Mouse (Mus musculus): ENCODE measurements around the gene Olfr508. TPM values are rescaled to one million over a fixed set of nuclear protein-coding genes. Genes with fewer than 3 reads are reported as not detected.
"Not testable (repeated sequence)": the region's sequence is repeated elsewhere in the genome, so short reads cannot be mapped to it uniquely, and the experiment has no call there.

The Olfr508 gene
- polyA plus RNA-seq (2015; fragmentation: Nextera tagmentation; extraction: Ambion mirVana) = not detected in 2 replicates

DNA sequence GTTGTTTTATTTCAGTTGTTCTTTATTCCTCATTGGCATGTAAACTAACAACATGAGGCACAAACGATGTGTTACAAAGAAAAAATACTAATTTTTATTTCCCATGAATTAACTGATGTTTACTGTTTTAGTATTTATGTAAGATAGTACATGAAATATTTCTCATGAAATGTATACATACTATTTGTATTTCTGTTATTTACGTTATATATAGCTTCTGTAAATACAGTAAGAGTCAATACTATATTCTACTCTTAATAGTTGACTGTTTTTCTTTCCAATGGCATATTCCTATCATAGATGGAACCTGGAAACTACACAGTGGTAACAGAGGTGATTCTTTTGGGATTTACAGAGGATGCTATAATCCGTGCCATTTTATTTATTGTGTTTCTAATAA lies at the start of gene Olfr508:
Olfr508 (plus strand) TSS at position 301 of the 400 bp plus-strand sequence.
- H3K4me3 ChIP-seq (replicated peaks) = no peak within 1 kb of the TSS
- WGBS = 83% methylated on average over 3 of the region's 3 CpGs
- no peaks in the 10 kb centered on the region for H3K36me3 ChIP-seq
- ATAC-seq = no peak
- H3K27me3 ChIP-seq (replicated peaks) = no peaks in the 10 kb centered on the region
- H3K27ac ChIP-seq = no peak within 1 kb of the TSS
- H3K9me3 ChIP-seq = no peaks in the 10 kb centered on the region
- H3K4me2 ChIP-seq (replicated peaks) = no peak within 1 kb of the TSS
- no peaks in the 10 kb centered on the region for H3K4me1 ChIP-seq (replicated peaks)
- H3K9ac ChIP-seq = no peak within 1 kb of the TSS

- Histone ChIP-seq H3K36me3 (no peaks in the 10 kb centered on the region), H3K27ac (no peak overlapping the region), H3K9me3 (no peaks in the 10 kb centered on the region), H3K4me2 (replicated peaks) (no peak overlapping the region), H3K9ac (no peak overlapping the region), H3K4me1 (replicated peaks) (no peaks in the 10 kb centered on the region), H3K4me3 (replicated peaks) (no peak overlapping the region), H3K27me3 (replicated peaks) (no peaks in the 10 kb centered on the region)
- ATAC-seq = no peak
- WGBS = 93% methylated on average over 1 of the region's 1 CpGs
Measured at GRCm38 (mm10) chr7:108589797-108590196, 40.0 kb upstream of the Olfr508 start.

DNA sequence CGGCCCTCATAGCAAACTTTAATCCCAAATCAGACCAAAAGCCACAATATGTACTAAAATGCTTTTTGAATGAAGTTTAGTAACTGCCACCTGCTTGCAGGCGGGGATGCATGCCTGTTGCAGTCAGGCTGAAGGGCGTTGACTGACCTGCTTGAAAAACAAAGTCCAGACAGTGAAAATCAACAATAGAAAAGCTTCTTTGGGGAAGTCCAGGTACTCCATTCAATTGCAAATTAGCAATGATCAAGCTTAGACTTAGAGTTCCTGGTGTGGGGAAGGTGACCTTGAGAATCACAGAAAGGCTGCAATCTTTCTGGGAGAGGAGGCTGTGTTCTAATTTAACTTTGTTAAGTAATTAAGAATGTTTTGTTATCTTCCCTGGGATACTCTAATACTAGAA lies 27.9 kb upstream of the Olfr508 start:
- not testable (repeated sequence) for H3K4me1 ChIP-seq (replicated peaks); H3K36me3 ChIP-seq; H3K4me3 ChIP-seq (replicated peaks); H3K27ac ChIP-seq; H3K27me3 ChIP-seq (replicated peaks); H3K9me3 ChIP-seq; H3K4me2 ChIP-seq (replicated peaks); ATAC-seq; H3K9ac ChIP-seq
- 81% methylated on average over 3 of the region's 3 CpGs for WGBS

- H3K9ac ChIP-seq = no peak within 1 kb of the TSS
- H3K27ac ChIP-seq = no peak within 1 kb of the TSS
- no peaks in the 10 kb centered on the region for H3K9me3 ChIP-seq
- ATAC-seq = no peak
- H3K4me2 ChIP-seq (replicated peaks) = no peak within 1 kb of the TSS
- H3K36me3 ChIP-seq = no peaks in the 10 kb centered on the region
- H3K4me3 ChIP-seq (replicated peaks) = no peak within 1 kb of the TSS
- no peaks in the 10 kb centered on the region for H3K27me3 ChIP-seq (replicated peaks)
- H3K4me1 ChIP-seq (replicated peaks) = no peaks in the 10 kb centered on the region
Measured at GRCm38 (mm10) chr7:108610487-108610886, 19.3 kb upstream of the Olfr508 start, which contains the start of gene Olfr506. Gene Olfr506 (plus strand): TSS chr7:108610787.

GRCm38 (mm10) chr7:108614110-108614509 lies 15.7 kb upstream of the Olfr508 start:
- ATAC-seq = no peak
- Histone ChIP-seq H3K4me3 (replicated peaks) (no peak overlapping the region), H3K4me2 (replicated peaks) (no peak overlapping the region), H3K36me3 (no peaks in the 10 kb centered on the region), H3K4me1 (replicated peaks) (no peaks in the 10 kb centered on the region), H3K27ac (no peak overlapping the region), H3K9me3 (no peaks in the 10 kb centered on the region), H3K9ac (no peak overlapping the region), H3K27me3 (replicated peaks) (no peaks in the 10 kb centered on the region)
- 79% methylated on average over 2 of the region's 2 CpGs for WGBS

DNA sequence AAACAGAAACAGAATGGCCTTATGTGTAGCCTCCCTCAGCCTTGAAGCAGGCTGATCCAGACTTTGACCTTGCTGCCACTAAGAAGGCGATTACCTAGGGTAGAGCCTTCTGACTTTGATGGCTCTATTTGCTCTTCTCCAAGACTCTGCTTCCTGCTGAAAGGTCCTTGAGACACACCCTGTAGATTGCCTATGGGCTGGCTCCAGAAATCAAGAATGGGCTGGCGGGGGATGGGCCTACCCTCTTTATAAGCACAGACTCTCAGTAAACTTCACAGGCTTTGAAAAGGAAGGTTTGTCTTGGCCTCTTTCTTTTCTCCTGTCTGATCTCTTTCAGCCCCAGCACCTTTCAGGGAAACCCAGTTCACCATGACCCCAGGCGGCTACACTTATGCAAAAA lies 13.0 kb upstream of the Olfr508 start:
- not testable (repeated sequence) for H3K9ac ChIP-seq
- peak; percentile 96 for ATAC-seq
- 48% methylated on average over 3 of the region's 3 CpGs for WGBS

GRCm38 (mm10) chr7:108621514-108621913 lies 8.3 kb upstream of the Olfr508 start, which contains the start of gene Olfr507:
Gene Olfr507 (plus strand): TSS chr7:108621814.
- no peaks in the 10 kb centered on the region for H3K9me3 ChIP-seq
- H3K4me3 ChIP-seq (replicated peaks) = no peak within 1 kb of the TSS
- H3K36me3 ChIP-seq = no peaks in the 10 kb centered on the region
- no peak for ATAC-seq
- H3K4me2 ChIP-seq (replicated peaks) = no peak within 1 kb of the TSS
- no peaks in the 10 kb centered on the region for H3K4me1 ChIP-seq (replicated peaks)
- no peak within 1 kb of the TSS for H3K9ac ChIP-seq
- H3K27ac ChIP-seq = no peak within 1 kb of the TSS
- H3K27me3 ChIP-seq (replicated peaks) = no peaks in the 10 kb centered on the region
- WGBS = 76% methylated on average over 2 of the region's 2 CpGs

More for the DNA sequence above, 13.0 kb upstream of the Olfr508 start:
- H3K36me3 ChIP-seq; H3K27ac ChIP-seq; H3K4me3 ChIP-seq (replicated peaks); H3K9me3 ChIP-seq; H3K4me2 ChIP-seq (replicated peaks); H3K27me3 ChIP-seq (replicated peaks); H3K4me1 ChIP-seq (replicated peaks): not testable (repeated sequence)

- Histone ChIP-seq H3K4me1 (replicated peaks) (no peaks in the 10 kb centered on the region), H3K4me3 (replicated peaks) (no peak within 1 kb of the TSS), H3K27ac (no peak within 1 kb of the TSS), H3K9me3 (no peaks in the 10 kb centered on the region), H3K27me3 (replicated peaks) (no peaks in the 10 kb centered on the region), H3K4me2 (replicated peaks) (no peak within 1 kb of the TSS), H3K36me3 (no peaks in the 10 kb centered on the region), H3K9ac (no peak within 1 kb of the TSS)
- ATAC-seq = no peak
Measured at GRCm38 (mm10) chr7:108651806-108652205, 22.0 kb downstream of the Olfr508 start, which contains the start of gene Olfr509. Gene Olfr509 (minus strand): TSS chr7:108651906.

GRCm38 (mm10) chr7:108662419-108662818 lies 32.6 kb downstream of the Olfr508 start:
- Histone ChIP-seq H3K4me1 (replicated peaks) (no peaks in the 10 kb centered on the region), H3K27me3 (replicated peaks) (no peaks in the 10 kb centered on the region), H3K9ac (no peak overlapping the region), H3K4me3 (replicated peaks) (no peak overlapping the region), H3K4me2 (replicated peaks) (no peak overlapping the region), H3K36me3 (no peaks in the 10 kb centered on the region), H3K27ac (no peak overlapping the region), H3K9me3 (no peaks in the 10 kb centered on the region)
- WGBS = 89% methylated on average over 3 of the region's 3 CpGs
- no peak for ATAC-seq

GRCm38 (mm10) chr7:108666118-108666517 lies 36.3 kb downstream of the Olfr508 start, which contains the start of gene Olfr510:
Gene Olfr510 (plus strand): TSS chr7:108666418.
- H3K36me3 ChIP-seq = no peaks in the 10 kb centered on the region
- no peak within 1 kb of the TSS for H3K4me3 ChIP-seq (replicated peaks)
- no peaks in the 10 kb centered on the region for H3K27me3 ChIP-seq (replicated peaks)
- no peaks in the 10 kb centered on the region for H3K9me3 ChIP-seq
- no peak within 1 kb of the TSS for H3K9ac ChIP-seq
- H3K27ac ChIP-seq = no peak within 1 kb of the TSS
- WGBS = 89% methylated on average over 1 of the region's 1 CpGs
- no peak within 1 kb of the TSS for H3K4me2 ChIP-seq (replicated peaks)
- no peaks in the 10 kb centered on the region for H3K4me1 ChIP-seq (replicated peaks)
- ATAC-seq = no peak

- H3K9me3 ChIP-seq = no peaks in the 10 kb centered on the region
- H3K27me3 ChIP-seq (replicated peaks) = no peaks in the 10 kb centered on the region
- H3K4me3 ChIP-seq (replicated peaks) = no peak overlapping the region
- H3K9ac ChIP-seq = no peak overlapping the region
- no peak overlapping the region for H3K27ac ChIP-seq
- H3K36me3 ChIP-seq = no peaks in the 10 kb centered on the region
- H3K4me2 ChIP-seq (replicated peaks) = no peak overlapping the region
- 26% methylated on average over 1 of the region's 1 CpGs for WGBS
- H3K4me1 ChIP-seq (replicated peaks) = no peaks in the 10 kb centered on the region
- ATAC-seq = peak; percentile 61
Measured at GRCm38 (mm10) chr7:108671058-108671457, 41.3 kb downstream of the Olfr508 start.

- Histone ChIP-seq H3K36me3 (no peaks in the 10 kb centered on the region), H3K4me2 (replicated peaks) (no peak overlapping the region), H3K4me3 (replicated peaks) (no peak overlapping the region), H3K4me1 (replicated peaks) (no peaks in the 10 kb centered on the region), H3K9me3 (no peaks in the 10 kb centered on the region), H3K9ac (no peak overlapping the region), H3K27ac (no peak overlapping the region), H3K27me3 (replicated peaks) (no peaks in the 10 kb centered on the region)
- ATAC-seq = no peak
- WGBS = 77% methylated on average over 4 of the region's 4 CpGs
Measured at GRCm38 (mm10) chr7:108678886-108679285, 49.1 kb downstream of the Olfr508 start.

All from intestine, embryonic 15.5 days (tissue).